Mouse (Mus musculus) small intestine, adult 2 months (tissue): ENCODE results near the gene Slc25a28.

Source experiments
- CTCF ChIP-seq: fragments of 200-500 bp; IDR thresholded peaks from 2 replicates; pipeline ENCODE4 v1.5.1; 2012; ENCODE audit warnings: low read depth, mild to moderate bottlenecking, control low read depth, inconsistent platforms, low read length, moderate library complexity, mixed read lengths; ENCODE audit not compliant: insufficient replicate concordance, insufficient read length; ENCODE audit errors: extremely low read depth
- POLR2A ChIP-seq: fragments of 200-500 bp; IDR thresholded peaks from 2 replicates; pipeline ENCODE4 v1.6.1; 2012; ENCODE audit warnings: low read depth, mild to moderate bottlenecking, control low read depth, inconsistent platforms, low read length, moderate library complexity

DNA sequence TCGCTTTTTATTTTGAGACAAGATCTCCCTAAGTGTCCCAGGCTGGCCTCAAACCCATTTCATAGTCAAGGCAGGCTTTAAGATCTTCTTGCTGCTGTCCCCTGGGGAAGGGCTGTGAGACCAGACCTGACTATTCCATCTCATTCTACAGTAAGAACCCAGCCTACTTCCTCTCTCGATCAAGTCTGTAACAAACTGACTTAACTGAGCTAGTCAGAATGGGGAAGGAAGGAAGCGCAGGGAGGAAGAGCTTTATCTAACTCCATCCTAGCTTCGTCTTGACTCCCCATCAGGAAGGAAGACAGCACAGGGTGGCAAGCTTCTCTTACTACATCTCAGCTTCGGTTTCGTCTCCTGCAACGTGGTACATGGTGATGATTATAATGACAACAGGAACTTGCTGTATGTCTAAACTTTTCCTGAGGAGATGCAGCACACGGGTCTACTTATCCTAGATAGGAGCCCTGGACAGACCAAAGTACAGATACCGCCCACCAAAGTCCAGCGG is 4.8 kb upstream of the Slc25a28 start:
- TF ChIP-seq CTCF: no peak
- TF ChIP-seq POLR2A: no peak
